Mouse (Mus musculus) left cerebral cortex, adult 11 months (tissue): Measurements from ENCODE around the gene Yap1.

Source experiments
- DNase-seq: peaks from one replicate; pipeline ENCODE4 v3.0.0; 2022; ENCODE audit warnings: low spot score

Gene Yap1

GRCm38 (mm10) chr9:8004370-8004991 lies at the start of gene Yap1:
Yap1 (minus strand) TSS chr9:8004596.
- peak; percentile 39 for DNase-seq

- no peak for DNase-seq
Observed at GRCm38 (mm10) chr9:8043044-8043387, 38.6 kb upstream of the Yap1 start.

- peak; percentile 94 for DNase-seq
Observed at GRCm38 (mm10) chr9:8042338-8043043, 38.1 kb upstream of the Yap1 start, which contains the start of gene Cfap300. Cfap300 (minus strand) TSS chr9:8042823.

GRCm38 (mm10) chr9:8035546-8035945 lies 31.1 kb upstream of the Yap1 start:
- no peak for DNase-seq

GRCm38 (mm10) chr9:8035091-8035490 lies 30.7 kb upstream of the Yap1 start:
- DNase-seq, result no peak

- no peak for DNase-seq
Observed at GRCm38 (mm10) chr9:8034143-8034542, 29.7 kb upstream of the Yap1 start.

GRCm38 (mm10) chr9:8032847-8033246 lies 28.5 kb upstream of the Yap1 start:
- DNase-seq, result no peak

GRCm38 (mm10) chr9:8018609-8019008 lies 14.2 kb upstream of the Yap1 start:
- no peak for DNase-seq

- DNase-seq, result no peak
Observed at GRCm38 (mm10) chr9:8017253-8017913, 13.0 kb upstream of the Yap1 start.

- DNase-seq, result no peak
Observed at GRCm38 (mm10) chr9:8003301-8004271, 810 bp downstream of the Yap1 start.

- DNase-seq, result no peak
Observed at GRCm38 (mm10) chr9:8002806-8003205, 1.6 kb downstream of the Yap1 start.

GRCm38 (mm10) chr9:8001352-8001751 lies 3.0 kb downstream of the Yap1 start:
- DNase-seq, result no peak

GRCm38 (mm10) chr9:7994275-7994674 lies 10.1 kb downstream of the Yap1 start:
- no peak for DNase-seq

- DNase-seq, result no peak
Observed at GRCm38 (mm10) chr9:7992651-7993050, 11.7 kb downstream of the Yap1 start.

GRCm38 (mm10) chr9:7990897-7991296 lies 13.5 kb downstream of the Yap1 start:
- no peak for DNase-seq

GRCm38 (mm10) chr9:7987119-7987518 lies 17.3 kb downstream of the Yap1 start:
- no peak for DNase-seq

- no peak for DNase-seq
Observed at GRCm38 (mm10) chr9:7984287-7984686, 20.1 kb downstream of the Yap1 start.

GRCm38 (mm10) chr9:7983665-7984064 lies 20.7 kb downstream of the Yap1 start:
- DNase-seq, result no peak

GRCm38 (mm10) chr9:7980162-7980561 lies 24.2 kb downstream of the Yap1 start:
- DNase-seq, result no peak

GRCm38 (mm10) chr9:7979153-7979916 lies 25.1 kb downstream of the Yap1 start:
- DNase-seq, result no peak

- DNase-seq, result no peak
Observed at GRCm38 (mm10) chr9:7978502-7978901, 25.9 kb downstream of the Yap1 start.
